Mouse (Mus musculus): ENCODE results near the gene Pcbd1. TPM values are rescaled to one million over a fixed set of nuclear protein-coding genes. Genes with fewer than 3 reads are reported as not detected.

Pcbd1 gene
- polyA plus RNA-seq, 1 experiment from 2014 or later = 137 TPM

GRCm38 (mm10) chr10:61124462-61124861, 35.3 kb downstream of the Pcbd1 start:
- 59% methylated on average over 2 of the region's 2 CpGs for WGBS
- DNase-seq (ENCODE audit: low spot score) = no peak
- Histone ChIP-seq H3K9me3 (ENCODE audit: control insufficient read depth, low read length) (no peaks in the 10 kb centered on the region), H3K4me1 (replicated peaks; ENCODE audit: control insufficient read depth, insufficient read depth, low read length) (peaks cover 14% of the 10 kb centered on the region), H3K36me3 (ENCODE audit: control insufficient read depth, insufficient read depth, low read length) (no peaks in the 10 kb centered on the region), H3K9ac (ENCODE audit: low read depth, low read length) (no peak overlapping the region), H3K27me3 (replicated peaks; ENCODE audit: control insufficient read depth, insufficient read depth, low read length) (no peaks in the 10 kb centered on the region), H3K4me2 (peak overlapping the region; percentile 26; the same call in 1 of the 2 replicates), H3K27ac (ENCODE audit: low read depth, low read length) (peak overlapping the region; percentile 44; the same call in 1 of the 2 replicates), H3K4me3 (ENCODE audit: low read depth, low read length) (no peak overlapping the region)
- no peak for ATAC-seq (replicated peaks; ENCODE audit: low FRiP score)

- H3K4me2 ChIP-seq = no peak overlapping the region
- no peaks in the 10 kb centered on the region for H3K36me3 ChIP-seq (ENCODE audit: control insufficient read depth, insufficient read depth, low read length)
- H3K4me3 ChIP-seq (ENCODE audit: low read depth, low read length) = no peak overlapping the region
- 78% methylated on average over 1 of the region's 1 CpGs for WGBS
- H3K9ac ChIP-seq (ENCODE audit: low read depth, low read length) = no peak overlapping the region
- no peaks in the 10 kb centered on the region for H3K9me3 ChIP-seq (ENCODE audit: control insufficient read depth, low read length)
- peaks cover 8% of the 10 kb centered on the region; the same call in 1 of the 2 replicates for H3K4me1 ChIP-seq (replicated peaks; ENCODE audit: control insufficient read depth, insufficient read depth, low read length)
- no peaks in the 10 kb centered on the region for H3K27me3 ChIP-seq (replicated peaks; ENCODE audit: control insufficient read depth, insufficient read depth, low read length)
- no peak for DNase-seq (ENCODE audit: low spot score)
- ATAC-seq (replicated peaks; ENCODE audit: low FRiP score) = no peak
- no peak overlapping the region for H3K27ac ChIP-seq (ENCODE audit: low read depth, low read length)
These were observed 39.7 kb downstream of the Pcbd1 start for GRCm38 (mm10) chr10:61128701-61129365.

GRCm38 (mm10) chr10:61130959-61131358, 41.8 kb downstream of the Pcbd1 start:
- H3K9me3 ChIP-seq (ENCODE audit: control insufficient read depth, low read length) = no peaks in the 10 kb centered on the region
- WGBS = 81% methylated on average over 3 of the region's 3 CpGs

GRCm38 (mm10) chr10:61134041-61134440, 44.9 kb downstream of the Pcbd1 start:
- no peaks in the 10 kb centered on the region for H3K36me3 ChIP-seq (ENCODE audit: control insufficient read depth, insufficient read depth, low read length)

More at GRCm38 (mm10) chr10:61130959-61131358, 41.8 kb downstream of the Pcbd1 start:
- Histone ChIP-seq H3K36me3 (ENCODE audit: control insufficient read depth, insufficient read depth, low read length) (no peaks in the 10 kb centered on the region), H3K27me3 (replicated peaks; ENCODE audit: control insufficient read depth, insufficient read depth, low read length) (no peaks in the 10 kb centered on the region), H3K4me3 (ENCODE audit: low read depth, low read length) (no peak overlapping the region), H3K27ac (ENCODE audit: low read depth, low read length) (no peak overlapping the region), H3K4me2 (no peak overlapping the region), H3K9ac (ENCODE audit: low read depth, low read length) (no peak overlapping the region), H3K4me1 (replicated peaks; ENCODE audit: control insufficient read depth, insufficient read depth, low read length) (0 out of 2 replicates have a peak, but pooled peaks cover 5% of the 10 kb centered on the region)
- DNase-seq (ENCODE audit: low spot score) (no peak), ATAC-seq (replicated peaks; ENCODE audit: low FRiP score) (no peak)

GRCm38 (mm10) chr10:61135226-61135839, 46.2 kb downstream of the Pcbd1 start:
- WGBS = 39% methylated on average over 3 of the region's 3 CpGs
- Histone ChIP-seq H3K27me3 (replicated peaks; ENCODE audit: control insufficient read depth, insufficient read depth, low read length) (no peaks in the 10 kb centered on the region), H3K4me3 (ENCODE audit: low read depth, low read length) (no peak overlapping the region), H3K36me3 (ENCODE audit: control insufficient read depth, insufficient read depth, low read length) (no peaks in the 10 kb centered on the region; the same call in 1 of the 2 replicates), H3K9me3 (ENCODE audit: control insufficient read depth, low read length) (no peaks in the 10 kb centered on the region), H3K4me2 (no peak overlapping the region), H3K27ac (ENCODE audit: low read depth, low read length) (no peak overlapping the region), H3K4me1 (replicated peaks; ENCODE audit: control insufficient read depth, insufficient read depth, low read length) (0 out of 2 replicates have a peak, but pooled peaks cover 2% of the 10 kb centered on the region), H3K9ac (ENCODE audit: low read depth, low read length) (no peak overlapping the region)
- ATAC-seq (replicated peaks; ENCODE audit: low FRiP score) (no peak), DNase-seq (ENCODE audit: low spot score) (no peak)

More at GRCm38 (mm10) chr10:61134041-61134440, 44.9 kb downstream of the Pcbd1 start:
- Histone ChIP-seq H3K4me2 (no peak overlapping the region), H3K4me3 (ENCODE audit: low read depth, low read length) (no peak overlapping the region), H3K9me3 (ENCODE audit: control insufficient read depth, low read length) (no peaks in the 10 kb centered on the region), H3K4me1 (replicated peaks; ENCODE audit: control insufficient read depth, insufficient read depth, low read length) (0 out of 2 replicates have a peak, but pooled peaks cover 4% of the 10 kb centered on the region), H3K27ac (ENCODE audit: low read depth, low read length) (no peak overlapping the region), H3K9ac (ENCODE audit: low read depth, low read length) (no peak overlapping the region), H3K27me3 (replicated peaks; ENCODE audit: control insufficient read depth, insufficient read depth, low read length) (no peaks in the 10 kb centered on the region)
- ATAC-seq (replicated peaks; ENCODE audit: low FRiP score) = no peak
- 71% methylated on average over 4 of the region's 4 CpGs for WGBS
- DNase-seq (ENCODE audit: low spot score) = no peak

- H3K36me3 ChIP-seq (ENCODE audit: control insufficient read depth, insufficient read depth, low read length) = no peaks in the 10 kb centered on the region; the same call in 1 of the 2 replicates
- H3K4me2 ChIP-seq = no peak overlapping the region
- DNase-seq (ENCODE audit: low spot score) (no peak), ATAC-seq (replicated peaks; ENCODE audit: low FRiP score) (no peak)
- H3K4me3 ChIP-seq (ENCODE audit: low read depth, low read length) = no peak overlapping the region
- no peak overlapping the region for H3K27ac ChIP-seq (ENCODE audit: low read depth, low read length)
- 55% methylated on average over 1 of the region's 1 CpGs for WGBS
- H3K27me3 ChIP-seq (replicated peaks; ENCODE audit: control insufficient read depth, insufficient read depth, low read length) = no peaks in the 10 kb centered on the region
- no peaks in the 10 kb centered on the region for H3K9me3 ChIP-seq (ENCODE audit: control insufficient read depth, low read length)
- 0 out of 2 replicates have a peak, but pooled peaks cover 2% of the 10 kb centered on the region for H3K4me1 ChIP-seq (replicated peaks; ENCODE audit: control insufficient read depth, insufficient read depth, low read length)
- H3K9ac ChIP-seq (ENCODE audit: low read depth, low read length) = no peak overlapping the region
These were observed 48.4 kb downstream of the Pcbd1 start for GRCm38 (mm10) chr10:61137567-61137966.

- 84% methylated on average over 2 of the region's 2 CpGs for WGBS
- H3K36me3 ChIP-seq (ENCODE audit: control insufficient read depth, insufficient read depth, low read length) = no peaks in the 10 kb centered on the region; the same call in 1 of the 2 replicates
- H3K4me1 ChIP-seq (replicated peaks; ENCODE audit: control insufficient read depth, insufficient read depth, low read length) = peaks cover 13% of the 10 kb centered on the region
- H3K4me3 ChIP-seq (ENCODE audit: low read depth, low read length) = no peak overlapping the region
- DNase-seq (ENCODE audit: low spot score) (no peak), ATAC-seq (replicated peaks; ENCODE audit: low FRiP score) (no peak)
- no peaks in the 10 kb centered on the region for H3K27me3 ChIP-seq (replicated peaks; ENCODE audit: control insufficient read depth, insufficient read depth, low read length)
- no peaks in the 10 kb centered on the region for H3K9me3 ChIP-seq (ENCODE audit: control insufficient read depth, low read length)
- H3K4me2 ChIP-seq = no peak overlapping the region
- no peak overlapping the region for H3K9ac ChIP-seq (ENCODE audit: low read depth, low read length)
- no peak overlapping the region for H3K27ac ChIP-seq (ENCODE audit: low read depth, low read length)
These were observed 54.2 kb downstream of the Pcbd1 start for GRCm38 (mm10) chr10:61143343-61143742.

Measured in liver, embryonic 11.5 days (tissue).